Mouse (Mus musculus): ENCODE data around the gene Misp. TPM values are rescaled to one million over a fixed set of nuclear protein-coding genes. Genes with fewer than 3 reads are reported as not detected.

Gene Misp
- polyA plus RNA-seq, 1 experiment from 2014 or later = 0.63 TPM

DNA sequence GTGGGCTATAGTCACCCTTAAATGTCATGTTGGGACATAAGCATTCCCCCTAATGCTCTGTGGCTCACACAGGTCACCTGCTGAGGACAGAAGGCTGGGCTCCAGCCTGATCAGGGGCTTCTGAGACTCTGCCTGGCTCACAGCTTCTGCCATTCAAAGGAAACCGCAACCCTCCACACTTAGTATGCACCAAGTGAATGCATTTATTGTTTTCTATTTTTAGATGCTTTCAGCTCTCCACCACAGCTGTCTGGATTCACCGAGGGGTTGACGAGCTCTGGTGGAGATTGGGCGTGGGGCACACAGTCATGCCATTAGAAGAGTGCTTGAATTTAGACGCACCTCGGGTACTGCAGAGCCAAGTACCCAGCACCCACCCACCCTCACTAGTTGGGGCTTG is 52.5 kb downstream of the Misp start:
- no peaks in the 10 kb centered on the region for H3K36me3 ChIP-seq (ENCODE audit: control insufficient read depth, insufficient read depth, low read length)
- peak overlapping the region; percentile 69 for H3K4me3 ChIP-seq (ENCODE audit: low read depth, low read length)
- peaks cover 8% of the 10 kb centered on the region for H3K4me1 ChIP-seq (ENCODE audit: control insufficient read depth, insufficient read depth, low read length)
- H3K9me3 ChIP-seq (replicated peaks; ENCODE audit: control insufficient read depth, low read length) = no peaks in the 10 kb centered on the region
- WGBS (ENCODE audit: insufficient replicate concordance) = 12% methylated on average over 6 of the region's 6 CpGs
- no peak for ATAC-seq (replicated peaks; ENCODE audit: insufficient number of reproducible peaks, low FRiP score, low TSS enrichment)
- H3K27ac ChIP-seq (ENCODE audit: low read depth, low read length) = no peak overlapping the region
- H3K27me3 ChIP-seq (ENCODE audit: control insufficient read depth, insufficient read depth, low read length) = peaks cover 8% of the 10 kb centered on the region; the same call in 1 of the 2 replicates
- peak overlapping the region; percentile 64; the same call in 1 of the 2 replicates for H3K9ac ChIP-seq (ENCODE audit: low read depth, low read length)
- H3K4me2 ChIP-seq = peak overlapping the region; percentile 74

DNA sequence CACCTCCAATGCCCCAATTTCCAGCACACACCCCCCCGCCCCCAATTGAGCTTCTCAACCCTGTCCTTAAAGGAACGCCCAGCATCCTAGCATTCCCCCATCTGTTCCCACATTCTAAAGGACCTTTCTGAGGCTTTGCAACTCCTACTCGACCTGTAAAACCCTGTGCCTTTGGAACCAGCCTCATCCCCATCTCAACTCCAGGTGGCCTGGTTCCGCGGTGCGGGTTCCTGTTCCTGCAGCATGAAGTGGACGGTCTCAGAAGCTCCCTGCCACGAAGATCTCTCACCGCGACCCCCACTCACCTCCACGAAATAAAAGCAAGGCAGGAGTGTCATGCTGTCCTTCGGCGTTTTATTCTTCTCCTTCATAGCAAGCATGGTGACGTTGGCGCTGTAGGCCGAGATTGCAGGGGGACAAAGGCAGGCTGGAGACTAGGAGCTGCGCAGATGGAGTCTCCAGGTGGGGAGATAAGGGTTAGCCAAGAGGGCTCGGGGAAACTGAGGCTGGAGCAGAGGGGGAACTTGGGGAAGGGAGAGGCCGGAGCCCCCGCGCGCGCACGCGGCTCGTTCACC is 53.0 kb downstream of the Misp start:
- H3K4me3 ChIP-seq (ENCODE audit: low read depth, low read length) = peak overlapping the region; percentile 69
- H3K4me1 ChIP-seq (ENCODE audit: control insufficient read depth, insufficient read depth, low read length) = peaks cover 8% of the 10 kb centered on the region
- WGBS (ENCODE audit: insufficient replicate concordance) = 6% methylated on average over 19 of the region's 26 CpGs
- ATAC-seq (replicated peaks; ENCODE audit: insufficient number of reproducible peaks, low FRiP score, low TSS enrichment) = no peak
- peaks cover 8% of the 10 kb centered on the region; the same call in 1 of the 2 replicates for H3K27me3 ChIP-seq (ENCODE audit: control insufficient read depth, insufficient read depth, low read length)
- H3K27ac ChIP-seq (ENCODE audit: low read depth, low read length) = no peak overlapping the region
- no peaks in the 10 kb centered on the region for H3K36me3 ChIP-seq (ENCODE audit: control insufficient read depth, insufficient read depth, low read length)
- H3K9me3 ChIP-seq (replicated peaks; ENCODE audit: control insufficient read depth, low read length) = no peaks in the 10 kb centered on the region
- H3K9ac ChIP-seq (ENCODE audit: low read depth, low read length) = peak overlapping the region; percentile 64
- H3K4me2 ChIP-seq = peak overlapping the region; percentile 74

DNA sequence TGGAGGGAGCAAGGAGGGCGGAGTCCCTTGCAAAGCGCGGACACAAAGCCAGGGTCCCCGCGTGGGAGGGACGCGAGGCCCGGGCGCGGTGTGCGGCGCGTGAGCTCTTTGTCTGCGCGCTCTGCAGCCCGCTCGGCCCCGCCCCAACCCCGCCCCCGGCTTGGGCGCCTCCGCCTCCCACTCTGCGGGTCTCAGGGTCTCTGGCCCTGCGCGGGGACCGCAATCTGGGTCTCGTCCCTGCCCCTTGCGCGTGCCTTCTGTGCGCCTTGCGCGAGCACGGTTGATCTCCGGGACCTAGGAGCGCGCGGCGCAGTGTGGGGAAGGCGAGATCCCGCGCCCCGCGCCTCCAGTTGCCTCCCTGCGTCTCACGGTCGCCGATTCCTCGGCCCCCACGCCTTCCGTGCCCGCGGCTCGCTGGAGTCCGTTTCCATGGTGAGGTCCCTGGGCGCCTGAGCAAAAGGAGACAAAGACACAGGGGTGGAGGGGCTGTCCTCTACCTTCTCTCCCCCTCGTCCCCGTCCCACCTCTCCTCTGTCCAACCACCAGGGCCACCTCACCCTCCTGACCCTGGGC is 53.6 kb downstream of the Misp start, which contains the start of the genes Prtn3 and Plppr3:
Gene Prtn3 (plus strand): TSS at position 187 of the 573 bp plus-strand sequence.
Gene Plppr3 (minus strand): TSS at position 345 of the 573 bp plus-strand sequence.
- peak within 1 kb of the TSS; percentile 69 for H3K4me3 ChIP-seq (ENCODE audit: low read depth, low read length)
- H3K27me3 ChIP-seq (ENCODE audit: control insufficient read depth, insufficient read depth, low read length) = peaks cover 8% of the 10 kb centered on the region; the same call in 1 of the 2 replicates
- no peaks in the 10 kb centered on the region for H3K36me3 ChIP-seq (ENCODE audit: control insufficient read depth, insufficient read depth, low read length)
- peak; percentile 50 for ATAC-seq (replicated peaks; ENCODE audit: insufficient number of reproducible peaks, low FRiP score, low TSS enrichment)
- H3K9ac ChIP-seq (ENCODE audit: low read depth, low read length) = peak within 1 kb of the TSS; percentile 64
- H3K9me3 ChIP-seq (replicated peaks; ENCODE audit: control insufficient read depth, low read length) = no peaks in the 10 kb centered on the region
- H3K4me2 ChIP-seq = peak within 1 kb of the TSS; percentile 74
- peaks cover 9% of the 10 kb centered on the region for H3K4me1 ChIP-seq (ENCODE audit: control insufficient read depth, insufficient read depth, low read length)
- H3K27ac ChIP-seq (ENCODE audit: low read depth, low read length) = no peak within 1 kb of the TSS
- 0% methylated on average over 42 of the region's 57 CpGs for WGBS (ENCODE audit: insufficient replicate concordance)

DNA sequence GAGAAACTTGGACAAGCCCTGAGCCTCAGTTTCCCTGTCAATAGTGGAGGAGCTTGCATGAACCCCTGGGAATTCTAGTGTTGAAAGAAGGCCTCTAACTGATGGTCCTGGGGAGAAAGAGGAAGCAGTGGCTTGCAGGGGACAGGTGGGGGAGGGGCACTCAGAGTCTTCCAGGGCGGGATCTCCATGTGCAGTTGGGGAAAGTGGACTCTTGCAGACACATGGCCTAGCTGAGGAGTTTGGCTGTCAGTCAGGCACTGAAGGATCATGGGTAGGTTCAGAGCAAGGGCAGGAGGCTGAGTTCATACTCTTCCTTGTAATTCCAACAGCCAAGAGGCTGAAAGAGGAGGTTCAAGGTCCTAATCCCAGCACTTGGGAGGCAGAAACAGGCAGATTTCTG is 56.4 kb downstream of the Misp start:
- no peak overlapping the region for H3K4me3 ChIP-seq (ENCODE audit: low read depth, low read length)
- no peak overlapping the region for H3K27ac ChIP-seq (ENCODE audit: low read depth, low read length)
- no peaks in the 10 kb centered on the region for H3K9me3 ChIP-seq (replicated peaks; ENCODE audit: control insufficient read depth, low read length)
- H3K4me1 ChIP-seq (ENCODE audit: control insufficient read depth, insufficient read depth, low read length) = peaks cover 20% of the 10 kb centered on the region
- no peak for ATAC-seq (replicated peaks; ENCODE audit: insufficient number of reproducible peaks, low FRiP score, low TSS enrichment)
- H3K4me2 ChIP-seq = no peak overlapping the region
- 36% methylated on average over 1 of the region's 1 CpGs for WGBS (ENCODE audit: insufficient replicate concordance)
- H3K27me3 ChIP-seq (ENCODE audit: control insufficient read depth, insufficient read depth, low read length) = peaks cover 12% of the 10 kb centered on the region
- H3K36me3 ChIP-seq (ENCODE audit: control insufficient read depth, insufficient read depth, low read length) = no peaks in the 10 kb centered on the region
- no peak overlapping the region for H3K9ac ChIP-seq (ENCODE audit: low read depth, low read length)

DNA sequence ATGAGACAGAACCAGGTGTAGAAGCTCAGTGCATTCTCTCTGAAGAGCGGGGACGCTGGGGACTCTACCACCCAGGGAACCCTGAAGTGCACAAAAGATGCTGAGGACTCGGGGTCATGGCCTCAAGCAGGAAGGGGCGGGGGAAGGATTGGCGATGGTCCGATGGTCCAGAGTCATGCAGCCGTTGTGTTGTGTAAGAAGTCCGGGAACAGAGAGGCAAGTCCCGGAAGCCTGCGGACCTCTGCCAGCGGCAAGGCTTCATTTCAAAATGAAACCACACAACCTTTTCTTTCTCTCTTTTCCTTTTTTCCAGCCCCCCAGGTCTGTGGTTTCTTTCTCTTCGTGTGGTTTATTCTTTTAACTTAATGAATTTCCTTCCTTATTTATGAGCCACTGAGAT is 57.0 kb downstream of the Misp start:
- no peaks in the 10 kb centered on the region for H3K9me3 ChIP-seq (replicated peaks; ENCODE audit: control insufficient read depth, low read length)
- WGBS (ENCODE audit: insufficient replicate concordance) = 57% methylated on average over 12 of the region's 12 CpGs
- no peaks in the 10 kb centered on the region for H3K36me3 ChIP-seq (ENCODE audit: control insufficient read depth, insufficient read depth, low read length)
- no peak overlapping the region for H3K4me2 ChIP-seq
- peaks cover 15% of the 10 kb centered on the region for H3K27me3 ChIP-seq (ENCODE audit: control insufficient read depth, insufficient read depth, low read length)
- H3K4me3 ChIP-seq (ENCODE audit: low read depth, low read length) = no peak overlapping the region
- no peak overlapping the region for H3K9ac ChIP-seq (ENCODE audit: low read depth, low read length)
- ATAC-seq (replicated peaks; ENCODE audit: insufficient number of reproducible peaks, low FRiP score, low TSS enrichment) = no peak
- H3K27ac ChIP-seq (ENCODE audit: low read depth, low read length) = no peak overlapping the region
- H3K4me1 ChIP-seq (ENCODE audit: control insufficient read depth, insufficient read depth, low read length) = peaks cover 25% of the 10 kb centered on the region

DNA sequence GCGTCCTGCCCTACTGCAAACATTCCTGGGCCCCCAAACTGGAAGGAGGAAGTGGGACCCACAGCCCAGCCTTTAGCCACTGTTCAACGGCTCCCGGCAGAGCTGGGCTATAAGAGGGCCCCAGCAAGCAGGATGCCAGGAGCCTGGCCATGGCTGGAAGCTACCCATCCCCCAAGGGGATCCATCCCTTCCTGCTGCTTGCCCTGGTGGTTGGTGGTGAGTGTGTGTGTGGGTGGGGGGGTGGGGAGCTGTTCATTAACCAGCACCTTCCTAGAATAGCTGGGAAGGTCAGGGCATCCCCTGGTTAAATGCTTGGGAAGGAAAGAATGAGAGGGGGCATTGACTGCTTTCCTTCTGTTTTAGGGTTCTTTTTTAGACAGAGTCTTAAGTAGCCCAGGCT is 58.7 kb downstream of the Misp start:
- WGBS (ENCODE audit: insufficient replicate concordance) = 41% methylated on average over 3 of the region's 3 CpGs
- Histone ChIP-seq H3K4me3 (ENCODE audit: low read depth, low read length) (no peak overlapping the region), H3K4me1 (ENCODE audit: control insufficient read depth, insufficient read depth, low read length) (peaks cover 21% of the 10 kb centered on the region), H3K9ac (ENCODE audit: low read depth, low read length) (no peak overlapping the region), H3K27ac (ENCODE audit: low read depth, low read length) (no peak overlapping the region), H3K27me3 (ENCODE audit: control insufficient read depth, insufficient read depth, low read length) (peaks cover 15% of the 10 kb centered on the region), H3K4me2 (no peak overlapping the region), H3K36me3 (ENCODE audit: control insufficient read depth, insufficient read depth, low read length) (no peaks in the 10 kb centered on the region), H3K9me3 (replicated peaks; ENCODE audit: control insufficient read depth, low read length) (no peaks in the 10 kb centered on the region)
- no peak for ATAC-seq (replicated peaks; ENCODE audit: insufficient number of reproducible peaks, low FRiP score, low TSS enrichment)

Small RNA genes within 50 kb of the gene (microRNA-seq; reads per million reads assigned to microRNA genes)
- 0.75 reads per million, percentile 6 among the genes with 10 or more reads in this experiment for gene Mir6910 (ENCODE audit: borderline number of aligned reads)

Other genes starting within 250 kb of the Misp start
- not detected in 2 replicates for gene Theg, start 233.7 kb upstream of the Misp start, polyA plus RNA-seq (2014; fragmentation: Nextera tagmentation; extraction: Ambion mirVana)
- gene C2cd4c, start 207.0 kb upstream of the Misp start, polyA plus RNA-seq (2014; fragmentation: Nextera tagmentation; extraction: Ambion mirVana) = not detected in 2 replicates
- 1.3 and 2.6 TPM in 2 replicates for gene Shc2, start 183.1 kb upstream of the Misp start, polyA plus RNA-seq (2014; fragmentation: Nextera tagmentation; extraction: Ambion mirVana)
- gene Odf3l2, start 175.3 kb upstream of the Misp start, polyA plus RNA-seq (2014; fragmentation: Nextera tagmentation; extraction: Ambion mirVana) = not detected in 2 replicates
- gene Madcam1, start 156.4 kb upstream of the Misp start, polyA plus RNA-seq (2014; fragmentation: Nextera tagmentation; extraction: Ambion mirVana) = 1.1 and 1.5 TPM in 2 replicates
- 47.4 and 48.6 TPM in 2 replicates for gene Tpgs1, start 151.6 kb upstream of the Misp start, polyA plus RNA-seq (2014; fragmentation: Nextera tagmentation; extraction: Ambion mirVana)
- 159 and 164 TPM in 2 replicates for gene Cdc34, start 138.8 kb upstream of the Misp start, polyA plus RNA-seq (2014; fragmentation: Nextera tagmentation; extraction: Ambion mirVana)
- gene Gzmm, start 132.0 kb upstream of the Misp start, polyA plus RNA-seq (2014; fragmentation: Nextera tagmentation; extraction: Ambion mirVana) = 0.40 and 1.0 TPM in 2 replicates
- gene Bsg, start 116.5 kb upstream of the Misp start, polyA plus RNA-seq (2014; fragmentation: Nextera tagmentation; extraction: Ambion mirVana) = 1,233 and 1,252 TPM in 2 replicates
- 0.13 and 0.14 TPM in 2 replicates for gene Hcn2, start 104.4 kb upstream of the Misp start, polyA plus RNA-seq (2014; fragmentation: Nextera tagmentation; extraction: Ambion mirVana)
- gene Polrmt, start 74.4 kb upstream of the Misp start, polyA plus RNA-seq (2014; fragmentation: Nextera tagmentation; extraction: Ambion mirVana) = 22.7 and 23.6 TPM in 2 replicates
- gene Fgf22, start 65.9 kb upstream of the Misp start, polyA plus RNA-seq (2014; fragmentation: Nextera tagmentation; extraction: Ambion mirVana) = 0.26 TPM in 1 of 2 replicates, not detected in the other
- 63.1 and 69.0 TPM in 2 replicates for gene Rnf126, start 54.0 kb upstream of the Misp start, polyA plus RNA-seq (2014; fragmentation: Nextera tagmentation; extraction: Ambion mirVana)
- 11.4 TPM in 2 replicates for gene Fstl3, start 43.7 kb upstream of the Misp start, polyA plus RNA-seq (2014; fragmentation: Nextera tagmentation; extraction: Ambion mirVana)
- not detected in 2 replicates for gene Prss57, start 30.0 kb upstream of the Misp start, polyA plus RNA-seq (2014; fragmentation: Nextera tagmentation; extraction: Ambion mirVana)
- gene Palm, start 27.4 kb upstream of the Misp start, polyA plus RNA-seq (2014; fragmentation: Nextera tagmentation; extraction: Ambion mirVana) = 66.6 and 70.1 TPM in 2 replicates
- gene Ptbp1, start 33.4 kb downstream of the Misp start, polyA plus RNA-seq (2014; fragmentation: Nextera tagmentation; extraction: Ambion mirVana) = 112 TPM in 2 replicates
- gene Prtn3, start 53.5 kb downstream of the Misp start, polyA plus RNA-seq (2014; fragmentation: Nextera tagmentation; extraction: Ambion mirVana) = 2.5 and 3.9 TPM in 2 replicates
- gene Plppr3, start 53.6 kb downstream of the Misp start, polyA plus RNA-seq (2014; fragmentation: Nextera tagmentation; extraction: Ambion mirVana) = 14.1 and 14.3 TPM in 2 replicates
- gene Elane, start 65.3 kb downstream of the Misp start, polyA plus RNA-seq (2014; fragmentation: Nextera tagmentation; extraction: Ambion mirVana) = 0.31 and 0.49 TPM in 2 replicates
- gene Cfd, start 69.9 kb downstream of the Misp start, polyA plus RNA-seq (2014; fragmentation: Nextera tagmentation; extraction: Ambion mirVana) = not detected in 2 replicates
- gene Med16, start 87.9 kb downstream of the Misp start, polyA plus RNA-seq (2014; fragmentation: Nextera tagmentation; extraction: Ambion mirVana) = 30.9 and 32.0 TPM in 2 replicates
- gene Gm26602, start 89.9 kb downstream of the Misp start, polyA plus RNA-seq (2014; fragmentation: Nextera tagmentation; extraction: Ambion mirVana) = 8.1 TPM in 1 of 2 replicates, not detected in the other
- 0.15 and 0.31 TPM in 2 replicates for gene Kiss1r, start 96.0 kb downstream of the Misp start, polyA plus RNA-seq (2014; fragmentation: Nextera tagmentation; extraction: Ambion mirVana)
- 87.6 and 89.2 TPM in 2 replicates for gene R3hdm4, start 100.2 kb downstream of the Misp start, polyA plus RNA-seq (2014; fragmentation: Nextera tagmentation; extraction: Ambion mirVana)
- 4.3 and 12.7 TPM in 2 replicates for gene Arid3a, start 106.1 kb downstream of the Misp start, polyA plus RNA-seq (2014; fragmentation: Nextera tagmentation; extraction: Ambion mirVana)
- gene Wdr18, start 139.2 kb downstream of the Misp start, polyA plus RNA-seq (2014; fragmentation: Nextera tagmentation; extraction: Ambion mirVana) = 89.8 and 97.6 TPM in 2 replicates
- 0.19 and 0.20 TPM in 2 replicates for gene Grin3b, start 149.7 kb downstream of the Misp start, polyA plus RNA-seq (2014; fragmentation: Nextera tagmentation; extraction: Ambion mirVana)
- gene Tmem259, start 163.3 kb downstream of the Misp start, polyA plus RNA-seq (2014; fragmentation: Nextera tagmentation; extraction: Ambion mirVana) = 12.8 and 15.6 TPM in 2 replicates
- 405 and 420 TPM in 2 replicates for gene Cnn2, start 167.6 kb downstream of the Misp start, polyA plus RNA-seq (2014; fragmentation: Nextera tagmentation; extraction: Ambion mirVana)
- gene Abca7, start 175.5 kb downstream of the Misp start, polyA plus RNA-seq (2014; fragmentation: Nextera tagmentation; extraction: Ambion mirVana) = 2.1 and 2.8 TPM in 2 replicates
- 6.2 and 7.5 TPM in 2 replicates for gene Arhgap45, start 195.7 kb downstream of the Misp start, polyA plus RNA-seq (2014; fragmentation: Nextera tagmentation; extraction: Ambion mirVana)
- gene Polr2e, start 218.8 kb downstream of the Misp start, polyA plus RNA-seq (2014; fragmentation: Nextera tagmentation; extraction: Ambion mirVana) = 160 and 182 TPM in 2 replicates
- 711 and 729 TPM in 2 replicates for gene Gpx4, start 226.2 kb downstream of the Misp start, polyA plus RNA-seq (2014; fragmentation: Nextera tagmentation; extraction: Ambion mirVana)

Measured in heart, embryonic 11.5 days (tissue).